20 mouse cellular contexts compared by ENCODE assay signal in genomic region chr13:46992516-46993273, GRCm38 (mm10). TPM values are rescaled to one million over a fixed set of nuclear protein-coding genes. Genes with fewer than 3 reads are reported as not detected.
A peak's percentile ranks its signal among the peaks of the same experiment; 100 is the strongest.
DNase-seq lines count a peak whose midpoint lies in the region; ATAC-seq lines count a peak whose summit lies in the region.
"Had no signal": no experiment of that assay in that cellular context is flagged by ENCODE, and none has a peak within 500 bp of the region (broad histone marks: within the 10 kb centered on the region; RNA-seq: fewer than 3 reads in every experiment).

No protein-coding gene starts in this region.

- intact Hi-C loops in left cerebral cortex, postnatal 4 days (cut with DNase I) = no loop called here

- DNase-seq in left cerebral cortex, postnatal 4 days = peak; percentile 29
- DNase-seq in left cerebral cortex, adult 11 months (ENCODE audit: low spot score) = no peak
- peak; percentile 69 for DNase-seq in cerebellum, adult 11-12 months
- peak; percentile 80 for DNase-seq in cerebellum, adult 9-10 months
- peak; percentile 69 to 76 for DNase-seq in cerebellum, postnatal 25 days
- DNase-seq in frontal cortex, postnatal 14 days (ENCODE audit: low spot score in 2 of 2) = no peak
- DNase-seq in kidney, postnatal 4 days = no peak
- DNase-seq: adrenal gland, adult 8-10 months; adrenal gland, postnatal 36 days; forebrain, postnatal 0 days; gastrocnemius, adult 2 months; gastrocnemius, postnatal 36 days; heart, adult 11 months; heart, postnatal 36 days; kidney, adult 11 months; kidney, adult 9 months had no signal

- no peak for ATAC-seq in megakaryocyte-erythroid progenitor cell, adult 5-6 weeks (replicated peaks; ENCODE audit: low FRiP score, low TSS enrichment, poor library complexity, severe bottlenecking)
- ATAC-seq: activated CD4-positive, CD25-positive, alpha-beta regulatory T cell, adult 4 months; forebrain, postnatal 0 days; Patski had no signal

RNA-seq across cellular contexts. Expression of gene Nhlrc1, which starts 22.0 kb away (rescaled TPM):
- total RNA-seq in left cerebral cortex, postnatal 4 days (2021) = 10 to 100 TPM; 13.8 to 14.9 TPM
- 0.90 and 2.1 TPM in 2 replicates for total RNA-seq in megakaryocyte-erythroid progenitor cell, adult 5-6 weeks (2014; fragmentation: Nextera tagmentation)
- 0.75 and 0.80 TPM in 2 replicates for total RNA-seq in megakaryocyte-erythroid progenitor cell, adult 5-6 weeks (2017)
- total RNA-seq: CH12.LX had no signal

RNA-seq across cellular contexts. Expression of gene Kdm1b, which starts 50.6 kb away (rescaled TPM):
- total RNA-seq in left cerebral cortex, postnatal 4 days (2021) = 10 to 100 TPM; 23.8 to 34.7 TPM
- 7.4 and 17.9 TPM in 2 replicates for total RNA-seq in megakaryocyte-erythroid progenitor cell, adult 5-6 weeks (2014; fragmentation: Nextera tagmentation)
- 8.1 and 16.4 TPM in 2 replicates for total RNA-seq in megakaryocyte-erythroid progenitor cell, adult 5-6 weeks (2017)

RNA-seq across cellular contexts. Expression of gene Tpmt, which starts 51.8 kb away (rescaled TPM):
- total RNA-seq in left cerebral cortex, postnatal 4 days (2021) = 10 to 100 TPM; 11.8 to 14.8 TPM
- 13.5 and 21.9 TPM in 2 replicates for total RNA-seq in megakaryocyte-erythroid progenitor cell, adult 5-6 weeks (2014; fragmentation: Nextera tagmentation)
- total RNA-seq in megakaryocyte-erythroid progenitor cell, adult 5-6 weeks (2017) = 2.3 and 4.4 TPM in 2 replicates

Comparison
In these comparisons a context has a peak if more than half of its experiments do, and no peak if none do; other contexts are left out.
1. DNase-seq: peak in left cerebral cortex, postnatal 4 days (single experiment), cerebellum, adult 11-12 months (single experiment), cerebellum, adult 9-10 months (single experiment) and cerebellum, postnatal 25 days (2 of 2); none in left cerebral cortex, adult 11 months (single experiment), frontal cortex, postnatal 14 days (0 of 2) and kidney, postnatal 4 days (0 of 2).
2. RNA of gene Nhlrc1, which starts 22.0 kb away (total RNA-seq): 13.8 to 14.9 TPM in left cerebral cortex, postnatal 4 days; 0.75 to 2.1 TPM in megakaryocyte-erythroid progenitor cell, adult 5-6 weeks; every median in the first group is over 4 times any median in the second.